Mouse (Mus musculus): ENCODE measurements at regions not wholly inside any gene's neighbourhood (a gene's known extent, or its start where the extent isn't known, plus 50 kb on each side); places are given as distances from the start of the nearest gene placed in this dataset.
A peak's percentile ranks its signal among the peaks of the same experiment; 100 is the strongest.
"Not testable (repeated sequence)": the region's sequence is repeated elsewhere in the genome, so short reads cannot be mapped to it uniquely, and the experiment has no call there.

DNA sequence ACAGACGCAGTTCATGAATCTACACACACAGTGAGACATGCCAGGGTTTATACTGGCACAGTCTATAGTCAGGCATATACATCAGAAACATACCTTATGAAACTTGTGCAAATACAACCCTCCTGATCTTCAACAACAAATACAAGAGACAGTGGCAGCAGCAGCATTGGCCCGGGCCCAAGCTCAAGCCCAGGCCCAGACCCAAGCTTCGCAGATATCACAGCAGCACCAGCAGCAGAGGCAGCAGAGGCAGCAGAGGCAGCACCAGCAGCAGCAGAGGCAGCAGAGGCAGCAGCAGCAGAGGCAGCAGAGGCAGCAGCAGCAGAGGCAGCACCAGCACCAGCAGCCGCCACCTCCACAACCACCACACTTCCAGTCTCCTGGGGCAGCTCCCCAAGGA lies 80.0 kb downstream of the Samd9l start:
- no peak for DNase-seq

DNA sequence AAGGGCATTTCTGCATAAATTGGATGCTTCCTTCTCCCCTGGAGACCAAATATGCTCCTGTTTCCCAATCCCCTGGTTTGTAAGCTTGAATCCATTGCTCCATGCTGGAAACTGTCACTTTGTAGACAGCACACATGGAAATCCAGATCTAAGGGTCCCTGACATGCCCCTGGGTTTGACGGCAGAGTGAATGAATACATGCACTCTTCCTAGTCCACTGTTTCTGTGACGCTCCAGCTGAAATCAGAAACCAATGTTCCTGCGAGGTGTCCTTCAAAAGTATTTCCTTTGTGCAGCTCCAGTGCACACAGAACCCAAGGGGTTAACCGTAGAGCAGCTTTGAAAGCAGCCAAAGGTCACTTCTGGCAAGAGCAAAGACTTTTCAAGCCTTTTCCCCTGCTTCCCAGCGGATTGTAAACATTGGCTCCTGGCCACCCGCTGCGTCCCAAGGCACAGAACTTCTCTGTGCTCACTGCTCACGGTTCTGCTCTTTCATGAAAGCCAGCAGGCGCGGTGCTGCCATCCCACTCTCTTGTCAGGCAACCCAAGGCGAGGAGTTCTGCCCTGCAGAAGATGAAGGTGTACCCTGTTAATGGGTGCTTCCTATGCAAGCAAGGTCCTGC lies 91.7 kb downstream of the Samd9l start:
- DNase-seq: peak; percentile 60 to 68

GRCm38 (mm10) chr6:3304881-3305620 lies 94.3 kb downstream of the Samd9l start:
- not testable (repeated sequence) for DNase-seq

GRCm38 (mm10) chr6:3293316-3293715 lies 106.1 kb downstream of the Samd9l start:
- not testable (repeated sequence) for DNase-seq

DNA sequence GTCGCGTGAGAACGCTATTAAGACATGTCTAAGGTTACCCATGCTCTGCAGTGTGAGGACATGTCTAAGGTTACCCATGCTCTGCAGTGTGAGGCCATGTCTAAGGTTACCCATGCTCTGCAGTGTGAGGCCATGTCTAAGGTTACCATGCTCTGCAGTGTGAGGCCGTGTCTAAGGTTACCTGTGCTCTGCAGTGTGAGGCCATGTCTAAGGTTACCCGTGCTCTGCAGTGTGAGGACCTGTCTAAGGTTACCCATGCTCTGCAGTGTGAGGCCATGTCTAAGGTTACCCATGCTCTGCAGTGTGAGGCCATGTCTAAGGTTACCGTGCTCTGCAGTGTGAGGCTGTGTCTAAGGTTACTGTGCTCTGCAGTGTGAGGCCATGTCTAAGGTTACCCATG lies 107.4 kb downstream of the Samd9l start:
- not testable (repeated sequence) for DNase-seq

GRCm38 (mm10) chr6:3268726-3269125 lies 130.6 kb downstream of the Samd9l start:
- not testable (repeated sequence) for DNase-seq

DNA sequence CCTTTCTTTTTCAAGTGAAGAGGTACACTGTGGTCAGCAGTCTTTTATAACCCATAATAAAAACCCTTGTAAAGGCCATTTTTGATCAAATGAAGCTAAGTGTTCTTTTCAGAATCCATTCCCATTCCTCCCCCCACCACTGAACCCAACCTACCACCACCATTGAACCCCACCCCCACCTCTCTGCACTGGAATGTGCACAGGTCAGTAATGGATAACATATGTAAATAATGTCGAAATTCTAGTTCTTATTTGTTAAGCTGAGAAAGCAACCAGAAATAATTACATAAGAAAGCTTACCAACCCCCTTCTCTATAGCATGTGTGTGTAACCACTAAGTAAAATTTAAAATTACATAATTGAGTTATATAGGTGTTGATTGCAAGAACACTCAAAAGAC lies 133.9 kb downstream of the Samd9l start:
- not testable (repeated sequence) for DNase-seq
